Mouse (Mus musculus) testis, adult 2 months (tissue): ENCODE measurements around the gene Irf8.
A peak's percentile ranks its signal among the peaks of the same experiment; 100 is the strongest.

Source experiments
- CTCF ChIP-seq: fragments of 200-500 bp; IDR thresholded peaks from 2 replicates; pipeline ENCODE4 v1.5.1; 2012; ENCODE audit warnings: low read depth, mild to moderate bottlenecking, inconsistent platforms, low read length, moderate library complexity; ENCODE audit not compliant: control insufficient read depth, insufficient read depth, insufficient replicate concordance
- POLR2A ChIP-seq: fragments of 200-500 bp; IDR thresholded peaks from 2 replicates; pipeline ENCODE4 v1.6.1; 2012; ENCODE audit warnings: low read depth, mild to moderate bottlenecking, inconsistent platforms, low read length, moderate library complexity; ENCODE audit not compliant: control insufficient read depth

GRCm38 (mm10) chr8:120735770-120736481, at the start of gene Irf8:
- TF ChIP-seq CTCF (no peak), POLR2A (peak; percentile 51; the same call in 1 of the 2 replicates)
